ENCODE assay signal across 24 mouse cellular contexts in genomic region chr19:55311874-55312273, GRCm38 (mm10).
"Had no signal": no experiment of that assay in that cellular context is flagged by ENCODE, and none has a peak within 500 bp of the region (broad histone marks: within the 10 kb centered on the region; RNA-seq: fewer than 3 reads in every experiment).

No protein-coding gene starts in this region.

- H3K27me3 ChIP-seq: heart, embryonic 13.5 days; heart, embryonic 15.5 days; hindbrain, embryonic 13.5 days; hindbrain, embryonic 15.5 days; limb, embryonic 13.5 days; limb, embryonic 15.5 days; liver, embryonic 13.5 days had no signal

- DNase-seq: gastrocnemius, postnatal 14 days; gastrocnemius, postnatal 36 days; heart, adult 18-20 months; heart, postnatal 14 days; heart, postnatal 36 days; kidney, adult 11 months; kidney, adult 2 months; kidney, adult 9 months; kidney, postnatal 14 days; kidney, postnatal 36 days; layer of hippocampus, adult 9-11 months; layer of hippocampus, postnatal 36 days; left cerebral cortex, postnatal 4 days; liver, embryonic 13.5 days had no signal

- H3K4me3 ChIP-seq: heart, embryonic 10.5 days; heart, embryonic 13.5 days; heart, embryonic 15.5 days; hindbrain, embryonic 13.5 days; hindbrain, embryonic 15.5 days; limb, embryonic 13.5 days; limb, embryonic 15.5 days; liver, embryonic 13.5 days had no signal

- H3K9me3 ChIP-seq: heart, embryonic 10.5 days; heart, embryonic 13.5 days; heart, embryonic 15.5 days; hindbrain, embryonic 13.5 days; hindbrain, embryonic 15.5 days; limb, embryonic 13.5 days; limb, embryonic 15.5 days; liver, embryonic 13.5 days had no signal

- H3K9ac ChIP-seq: heart, embryonic 13.5 days; heart, embryonic 15.5 days; hindbrain, embryonic 13.5 days; hindbrain, embryonic 15.5 days; limb, embryonic 13.5 days; limb, embryonic 15.5 days; liver, embryonic 13.5 days had no signal

- H3K4me2 ChIP-seq: heart, embryonic 13.5 days; heart, embryonic 15.5 days; hindbrain, embryonic 13.5 days; hindbrain, embryonic 15.5 days; limb, embryonic 13.5 days; limb, embryonic 15.5 days; liver, embryonic 13.5 days had no signal

- ATAC-seq: hindbrain, postnatal 0 days; intestine, embryonic 16.5 days had no signal

- H3K27ac ChIP-seq: heart, embryonic 10.5 days; heart, embryonic 13.5 days; heart, embryonic 15.5 days; hindbrain, embryonic 13.5 days; hindbrain, embryonic 15.5 days; hindbrain, postnatal 0 days; kidney, postnatal 0 days; limb, embryonic 13.5 days; limb, embryonic 15.5 days; liver, embryonic 13.5 days had no signal
